Mouse (Mus musculus) frontal cortex, postnatal 14 days (tissue): Measurements from ENCODE around the gene BC061237.
"Not testable (repeated sequence)": the region's sequence is repeated elsewhere in the genome, so short reads cannot be mapped to it uniquely, and the experiment has no call there.

ENCODE experiments used
- DNase-seq, 2 experiments: peaks; one replicate each; pipeline ENCODE4 v3.0.0; 2022; ENCODE audit warnings: low spot score in 2 of 2

Gene BC061237

DNA sequence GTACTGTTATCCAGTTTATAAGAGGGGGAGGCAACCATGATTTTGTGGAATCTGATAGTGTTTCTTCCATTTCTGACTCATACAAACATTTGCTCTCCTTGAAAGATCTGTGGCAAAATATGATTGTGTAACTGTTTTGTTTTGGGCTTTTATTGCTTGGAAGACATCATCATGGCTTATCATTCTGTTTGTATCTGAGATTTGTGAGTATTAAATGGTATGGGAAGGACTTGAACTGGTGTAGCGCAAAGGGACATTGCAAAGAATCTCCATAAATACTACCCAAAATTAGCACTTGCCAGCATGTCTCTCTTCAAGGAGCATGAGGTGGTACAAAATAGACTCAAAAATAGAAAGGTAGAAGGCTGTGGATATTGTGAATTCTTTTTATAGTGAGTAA lies at the start of gene BC061237:
Gene BC061237, plus strand, starts transcription at position 301 of the 400 bp plus-strand sequence.
- not testable (repeated sequence) for DNase-seq

DNA sequence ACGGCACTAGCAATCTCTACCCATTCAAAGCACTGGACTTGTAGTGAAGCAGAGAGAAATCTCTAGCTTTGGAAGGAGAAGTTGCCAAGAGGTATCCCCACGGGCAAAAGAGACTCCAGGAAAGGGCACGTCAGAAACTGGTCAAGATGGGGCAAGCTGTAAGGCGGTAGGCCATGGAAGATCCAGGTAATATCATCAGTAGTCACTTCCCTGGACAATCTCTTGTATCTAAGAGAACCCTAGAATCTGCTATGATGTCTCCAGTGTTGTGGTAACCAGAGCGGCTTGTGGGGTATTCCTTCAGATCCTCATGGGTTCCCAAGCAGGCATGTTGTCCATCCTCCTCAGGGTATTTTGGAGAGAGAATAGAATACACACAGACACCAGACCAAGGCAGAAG lies 25.7 kb downstream of the BC061237 start, which contains the start of gene Gm17093:
Gene Gm17093, plus strand, starts transcription at position 301 of the 400 bp plus-strand sequence.
- not testable (repeated sequence) for DNase-seq

DNA sequence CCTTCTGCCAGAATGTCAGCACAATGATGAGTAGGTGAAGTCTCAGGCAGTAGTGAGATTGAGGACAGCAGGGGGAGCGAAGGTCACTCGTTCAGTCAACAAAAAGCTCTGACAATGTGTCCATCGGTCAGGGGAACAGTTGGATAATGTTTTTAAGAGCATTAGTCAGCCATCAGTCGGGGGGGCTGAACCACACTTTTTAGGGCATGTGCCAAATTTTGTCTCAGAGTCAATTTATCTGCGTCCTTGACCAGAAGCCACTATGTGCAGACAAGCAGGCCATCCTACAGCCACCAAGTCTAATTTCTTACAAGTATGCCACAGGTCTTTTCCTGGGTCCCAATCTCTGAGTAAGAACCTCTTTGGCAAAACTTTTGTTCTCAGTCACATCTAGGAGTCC lies 55.7 kb downstream of the BC061237 start:
- not testable (repeated sequence) for DNase-seq
